Mouse (Mus musculus) G1E-ER4 (cell line): ENCODE data around the gene Hjurp. TPM values are rescaled to one million over a fixed set of nuclear protein-coding genes. Genes with fewer than 3 reads are reported as not detected.

ENCODE experiments used
- GATA1 ChIP-seq: IDR thresholded peaks from one replicate; pipeline ENCODE4 v1.8.0; 2012; ENCODE audit warnings: low read length, inconsistent platforms
- polyA plus RNA-seq: library from polyadenylated mRNA; stranded (reverse); fragments of >175 nt; gene quantifications from 2 replicates; pipeline ENCODE4 v1.2.3, GENCODE M21; 2012

Hjurp gene
- polyA plus RNA-seq, 1 experiment, result 76.4 TPM

GRCm38 (mm10) chr1:88217576-88217975 is 59.9 kb downstream of the Hjurp start:
- TF ChIP-seq GATA1, result no peak

DNA sequence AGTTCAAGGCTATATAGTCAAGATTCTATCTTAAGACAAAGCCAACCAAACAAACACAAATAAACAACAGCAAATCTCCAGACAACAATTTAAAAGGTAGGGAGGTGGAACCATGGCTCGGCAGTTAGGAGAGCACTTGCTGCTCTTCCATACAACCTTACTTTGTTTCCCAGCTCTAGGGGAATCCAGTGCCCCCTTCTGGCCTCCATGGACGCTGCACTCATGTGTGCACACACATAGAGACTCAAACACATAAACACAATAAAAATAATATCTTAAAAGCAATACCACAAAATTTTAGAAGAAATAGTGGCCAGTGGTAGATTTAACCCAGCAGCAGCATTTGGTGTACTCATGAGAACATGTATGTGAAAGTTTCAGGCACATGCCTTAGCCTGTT is 60.3 kb downstream of the Hjurp start:
- TF ChIP-seq GATA1, result no peak

- no peak for TF ChIP-seq GATA1
Observed at GRCm38 (mm10) chr1:88216551-88216950, 60.9 kb downstream of the Hjurp start.

GRCm38 (mm10) chr1:88215466-88216380 is 61.7 kb downstream of the Hjurp start:
- no peak for TF ChIP-seq GATA1

DNA sequence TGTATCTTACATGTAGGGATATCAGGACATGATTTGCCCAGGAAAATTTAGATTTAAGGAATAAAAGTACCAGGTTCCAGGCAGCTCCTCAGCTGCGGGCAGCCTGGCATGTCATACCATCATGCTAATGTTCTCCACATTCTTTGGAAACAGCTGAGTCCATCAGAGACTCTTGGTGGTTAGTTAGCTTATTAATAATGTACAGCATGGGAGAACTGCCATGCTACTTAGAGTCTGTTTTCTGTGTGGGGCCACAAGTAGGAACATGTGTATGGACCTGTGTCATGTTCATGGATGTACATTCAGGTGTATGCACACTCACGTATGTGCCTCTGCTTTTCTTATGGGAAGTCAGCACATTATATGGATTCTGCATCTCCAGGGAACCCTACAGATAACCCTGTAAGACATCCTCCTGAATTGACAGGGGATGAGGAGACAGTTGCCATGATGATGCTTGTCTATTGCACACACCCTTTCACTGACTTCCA is 62.9 kb downstream of the Hjurp start:
- TF ChIP-seq GATA1, result no peak

DNA sequence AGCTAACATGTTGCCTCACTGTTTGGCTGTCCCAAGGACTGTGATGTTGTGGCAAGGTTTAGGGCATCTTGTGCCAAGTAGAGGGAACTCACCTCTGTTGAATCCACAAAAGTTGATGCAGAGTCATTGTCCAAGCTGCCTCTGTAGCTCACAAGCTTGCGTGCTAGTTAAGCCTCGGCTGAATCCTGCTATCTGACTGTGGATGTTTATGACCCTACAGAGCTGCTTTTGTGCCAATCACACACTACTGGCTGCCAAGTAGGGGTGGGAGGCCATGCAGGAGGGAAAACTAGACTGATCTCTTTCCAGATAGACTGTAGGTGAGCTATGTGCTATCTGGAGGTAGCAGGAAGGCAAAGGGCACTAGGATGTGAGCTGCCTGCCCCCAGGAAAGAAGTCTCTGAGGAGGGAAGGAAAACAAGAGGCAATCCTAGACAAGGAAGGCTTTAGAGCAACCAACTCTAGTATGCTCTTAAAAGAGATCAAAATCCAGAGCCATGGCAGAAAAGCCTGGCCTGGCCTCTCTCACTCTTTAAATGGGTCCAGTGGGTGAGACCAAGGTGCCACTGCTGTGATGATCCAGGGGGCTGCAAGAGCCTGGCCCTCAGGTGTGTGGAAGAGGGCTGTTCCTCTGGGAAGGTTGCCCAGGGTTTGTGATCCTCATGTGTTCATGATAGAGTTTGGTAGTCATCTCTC is 63.5 kb downstream of the Hjurp start:
- no peak for TF ChIP-seq GATA1

- TF ChIP-seq GATA1, result no peak
Observed at GRCm38 (mm10) chr1:88213061-88213460, 64.4 kb downstream of the Hjurp start.

Other genes with a start within 250 kb of the Hjurp start
- gene Ugt1a10, start 222.2 kb downstream of the Hjurp start, polyA plus RNA-seq, result not detected in 2 replicates
- gene Ugt1a9, start 206.8 kb downstream of the Hjurp start, polyA plus RNA-seq, result not detected in 2 replicates
- gene Ugt1a8, start 189.8 kb downstream of the Hjurp start, polyA plus RNA-seq, result not detected in 2 replicates
- gene Ugt1a7c, start 182.6 kb downstream of the Hjurp start, polyA plus RNA-seq, result not detected in 2 replicates
- gene Ugt1a6b, start 174.4 kb downstream of the Hjurp start, polyA plus RNA-seq, result not detected in 2 replicates
- not detected in 2 replicates for gene Ugt1a6a, start 142.8 kb downstream of the Hjurp start, polyA plus RNA-seq
- not detected in 2 replicates for gene Ugt1a5, start 111.6 kb downstream of the Hjurp start, polyA plus RNA-seq
- gene Ugt1a2, start 77.0 kb downstream of the Hjurp start, polyA plus RNA-seq, result not detected in 2 replicates
- gene Dnajb3, start 71.9 kb downstream of the Hjurp start, polyA plus RNA-seq, result not detected in 2 replicates
- not detected in 2 replicates for gene Ugt1a1, start 65.7 kb downstream of the Hjurp start, polyA plus RNA-seq
- not detected in 2 replicates for gene Mroh2a, start 50.6 kb downstream of the Hjurp start, polyA plus RNA-seq
- gene Trpm8, start within 50 bp of the Hjurp start, polyA plus RNA-seq, result not detected in 2 replicates
- not detected in 2 replicates for gene Spp2, start 129.3 kb upstream of the Hjurp start, polyA plus RNA-seq
- gene Glrp1, start 232.4 kb upstream of the Hjurp start, polyA plus RNA-seq, result not detected in 2 replicates